Mouse (Mus musculus): ENCODE data around the gene Rad51b. TPM values are rescaled to one million over a fixed set of nuclear protein-coding genes. Genes with fewer than 3 reads are reported as not detected.
"Not testable (repeated sequence)": the region's sequence is repeated elsewhere in the genome, so short reads cannot be mapped to it uniquely, and the experiment has no call there.

Gene Rad51b
- polyA plus RNA-seq, 1 experiment from 2014 or later, result 7.8 TPM

DNA sequence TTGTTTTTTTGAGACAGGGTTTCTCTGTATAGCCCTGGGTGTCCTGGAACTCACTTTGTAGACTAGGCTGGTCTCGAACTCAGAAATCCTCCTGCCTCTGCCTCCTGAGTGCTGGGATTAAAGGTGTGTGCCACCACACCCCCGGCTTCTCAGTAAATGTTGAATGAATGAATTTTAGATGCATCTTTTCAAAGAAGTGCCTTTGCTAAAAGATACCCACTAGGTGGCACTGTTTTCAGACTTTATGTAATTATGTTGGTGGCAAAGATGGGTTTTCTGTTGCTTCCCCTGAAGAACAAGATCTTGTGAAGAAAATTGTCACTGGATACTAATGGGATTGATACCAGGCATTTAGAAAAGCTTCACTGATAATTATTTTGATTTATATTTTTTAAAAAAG, 25.5 kb downstream of the Rad51b start:
- not testable (repeated sequence) for H3K27me3 ChIP-seq (ENCODE audit: control insufficient read depth, insufficient read depth, low read length); H3K4me2 ChIP-seq (ENCODE audit: low read depth, low read length); H3K4me1 ChIP-seq (ENCODE audit: control insufficient read depth, insufficient read depth, low read length); H3K9ac ChIP-seq (ENCODE audit: low read length); H3K9me3 ChIP-seq (replicated peaks; ENCODE audit: control insufficient read depth, low read length); H3K4me3 ChIP-seq (replicated peaks; ENCODE audit: low read length); H3K36me3 ChIP-seq (ENCODE audit: control insufficient read depth, insufficient read depth, low read length); ATAC-seq (ENCODE audit: insufficient read depth, low FRiP score); H3K27ac ChIP-seq (ENCODE audit: low read length)
- WGBS, result 69% methylated on average over 2 of the region's 2 CpGs

- no peaks in the 10 kb centered on the region for H3K36me3 ChIP-seq (ENCODE audit: control insufficient read depth, insufficient read depth, low read length)
- no peaks in the 10 kb centered on the region for H3K9me3 ChIP-seq (replicated peaks; ENCODE audit: control insufficient read depth, low read length)
- H3K27me3 ChIP-seq (ENCODE audit: control insufficient read depth, insufficient read depth, low read length), result no peaks in the 10 kb centered on the region
- no peak overlapping the region for H3K4me3 ChIP-seq (replicated peaks; ENCODE audit: low read length)
- H3K9ac ChIP-seq (ENCODE audit: low read length), result no peak overlapping the region
- 39% methylated on average over 2 of the region's 2 CpGs for WGBS
- no peak overlapping the region for H3K4me2 ChIP-seq (ENCODE audit: low read depth, low read length)
- no peak overlapping the region for H3K27ac ChIP-seq (ENCODE audit: low read length)
- no peak for ATAC-seq (ENCODE audit: insufficient read depth, low FRiP score)
- no peaks in the 10 kb centered on the region for H3K4me1 ChIP-seq (ENCODE audit: control insufficient read depth, insufficient read depth, low read length)
These were observed 29.2 kb downstream of the Rad51b start for GRCm38 (mm10) chr12:79326236-79326635.

- no peak for ATAC-seq (ENCODE audit: insufficient read depth, low FRiP score)
- WGBS, result 38% methylated on average over 2 of the region's 2 CpGs
- H3K27ac ChIP-seq (ENCODE audit: low read length), result no peak overlapping the region
These were observed 29.7 kb downstream of the Rad51b start for GRCm38 (mm10) chr12:79326745-79327144.

DNA sequence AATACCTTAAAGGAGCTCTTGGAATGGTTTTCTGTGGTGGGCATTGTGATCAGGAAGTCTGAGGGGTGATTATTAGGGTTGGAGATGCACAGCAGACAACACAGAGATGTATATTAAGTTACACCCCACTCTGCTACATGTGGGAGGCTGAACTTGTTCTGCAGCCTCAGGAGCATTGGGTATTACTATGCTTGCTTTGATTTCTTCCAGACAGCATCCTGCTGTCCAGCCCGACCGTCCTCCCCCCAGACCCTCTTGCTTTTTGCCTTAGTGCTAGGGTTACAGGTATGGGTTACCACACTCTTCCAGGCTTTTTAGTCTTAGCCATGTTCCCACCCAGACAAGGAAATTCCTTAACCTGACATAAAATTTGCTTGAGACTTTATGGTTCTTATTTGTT, 30.8 kb downstream of the Rad51b start:
- Histone ChIP-seq H3K27me3 (ENCODE audit: control insufficient read depth, insufficient read depth, low read length) (no peaks in the 10 kb centered on the region), H3K36me3 (ENCODE audit: control insufficient read depth, insufficient read depth, low read length) (no peaks in the 10 kb centered on the region), H3K4me2 (ENCODE audit: low read depth, low read length) (no peak overlapping the region), H3K4me3 (replicated peaks; ENCODE audit: low read length) (no peak overlapping the region), H3K27ac (ENCODE audit: low read length) (peak overlapping the region; percentile 14; the same call in 1 of the 2 replicates), H3K9me3 (replicated peaks; ENCODE audit: control insufficient read depth, low read length) (no peaks in the 10 kb centered on the region), H3K4me1 (ENCODE audit: control insufficient read depth, insufficient read depth, low read length) (no peaks in the 10 kb centered on the region), H3K9ac (ENCODE audit: low read length) (no peak overlapping the region)
- no peak for ATAC-seq (ENCODE audit: insufficient read depth, low FRiP score)
- 74% methylated on average over 2 of the region's 2 CpGs for WGBS

More at GRCm38 (mm10) chr12:79326745-79327144, 29.7 kb downstream of the Rad51b start:
- H3K4me3 ChIP-seq (replicated peaks; ENCODE audit: low read length), result no peak overlapping the region
- no peaks in the 10 kb centered on the region for H3K27me3 ChIP-seq (ENCODE audit: control insufficient read depth, insufficient read depth, low read length)
- H3K9me3 ChIP-seq (replicated peaks; ENCODE audit: control insufficient read depth, low read length), result no peaks in the 10 kb centered on the region
- no peaks in the 10 kb centered on the region for H3K4me1 ChIP-seq (ENCODE audit: control insufficient read depth, insufficient read depth, low read length)
- H3K36me3 ChIP-seq (ENCODE audit: control insufficient read depth, insufficient read depth, low read length), result no peaks in the 10 kb centered on the region
- no peak overlapping the region for H3K9ac ChIP-seq (ENCODE audit: low read length)
- H3K4me2 ChIP-seq (ENCODE audit: low read depth, low read length), result no peak overlapping the region

GRCm38 (mm10) chr12:79330571-79330970, 33.5 kb downstream of the Rad51b start:
- H3K9me3 ChIP-seq (replicated peaks; ENCODE audit: control insufficient read depth, low read length), result peaks cover 12% of the 10 kb centered on the region
- WGBS, result 67% methylated on average over 2 of the region's 2 CpGs
- no peak overlapping the region for H3K4me2 ChIP-seq (ENCODE audit: low read depth, low read length)
- H3K4me1 ChIP-seq (ENCODE audit: control insufficient read depth, insufficient read depth, low read length), result no peaks in the 10 kb centered on the region
- H3K27ac ChIP-seq (ENCODE audit: low read length), result no peak overlapping the region
- H3K27me3 ChIP-seq (ENCODE audit: control insufficient read depth, insufficient read depth, low read length), result no peaks in the 10 kb centered on the region
- no peak overlapping the region for H3K4me3 ChIP-seq (replicated peaks; ENCODE audit: low read length)
- ATAC-seq (ENCODE audit: insufficient read depth, low FRiP score), result no peak; the same call in 1 of the 2 replicates
- H3K36me3 ChIP-seq (ENCODE audit: control insufficient read depth, insufficient read depth, low read length), result peaks cover 10% of the 10 kb centered on the region
- H3K9ac ChIP-seq (ENCODE audit: low read length), result no peak overlapping the region

DNA sequence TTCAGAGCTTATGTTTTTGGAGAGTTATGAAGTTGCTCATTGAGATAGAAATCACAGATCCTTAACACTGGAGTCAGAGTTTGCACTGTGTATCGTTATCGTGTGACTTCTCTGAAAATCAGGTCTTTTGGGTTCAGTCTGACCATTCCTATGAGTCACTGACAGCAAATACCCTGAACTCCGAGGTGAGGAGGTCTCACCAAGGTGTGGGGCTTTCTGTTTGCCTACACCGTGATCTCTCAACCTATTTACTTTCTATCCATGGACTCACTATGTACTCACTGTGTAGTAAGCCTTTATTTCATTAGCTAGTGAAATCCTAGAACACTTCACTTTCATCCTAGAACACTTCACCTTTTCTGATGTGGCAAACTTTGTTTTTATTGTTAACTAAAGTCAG, 34.6 kb downstream of the Rad51b start:
- H3K27me3 ChIP-seq (ENCODE audit: control insufficient read depth, insufficient read depth, low read length), result no peaks in the 10 kb centered on the region
- WGBS, result 65% methylated on average over 4 of the region's 4 CpGs

DNA sequence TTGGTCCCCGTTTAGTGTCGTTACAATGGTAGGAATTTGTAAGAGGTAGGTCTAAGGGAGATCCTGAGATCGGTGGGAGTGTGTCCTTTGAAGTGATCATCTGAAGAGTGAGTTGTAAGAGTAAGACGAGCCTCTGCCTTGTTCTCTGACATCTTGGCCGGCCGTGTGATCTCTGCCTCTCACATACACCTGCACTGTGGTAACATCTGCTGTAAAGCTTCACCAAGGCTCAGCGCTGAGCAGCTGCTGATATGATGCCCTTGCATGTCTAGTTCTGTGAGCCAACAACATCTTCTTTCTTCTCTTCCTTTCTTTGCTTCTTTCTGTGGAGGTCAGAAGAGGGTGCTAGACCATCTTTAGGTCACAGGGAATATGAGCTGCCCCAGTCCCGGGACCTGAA, 41.7 kb downstream of the Rad51b start:
- Histone ChIP-seq H3K4me1 (ENCODE audit: control insufficient read depth, insufficient read depth, low read length) (peaks cover 8% of the 10 kb centered on the region; the same call in 1 of the 2 replicates), H3K4me2 (ENCODE audit: low read depth, low read length) (no peak overlapping the region), H3K9ac (ENCODE audit: low read length) (no peak overlapping the region), H3K27me3 (ENCODE audit: control insufficient read depth, insufficient read depth, low read length) (no peaks in the 10 kb centered on the region), H3K4me3 (replicated peaks; ENCODE audit: low read length) (no peak overlapping the region), H3K9me3 (replicated peaks; ENCODE audit: control insufficient read depth, low read length) (peaks cover 11% of the 10 kb centered on the region), H3K36me3 (ENCODE audit: control insufficient read depth, insufficient read depth, low read length) (peaks cover 9% of the 10 kb centered on the region), H3K27ac (ENCODE audit: low read length) (no peak overlapping the region)
- ATAC-seq (ENCODE audit: insufficient read depth, low FRiP score), result no peak
- 90% methylated on average over 8 of the region's 8 CpGs for whole genome bisulfite sequencing

More for the DNA sequence above, 34.6 kb downstream of the Rad51b start:
- Histone ChIP-seq H3K9ac (ENCODE audit: low read length) (no peak overlapping the region), H3K36me3 (ENCODE audit: control insufficient read depth, insufficient read depth, low read length) (peaks cover 10% of the 10 kb centered on the region), H3K4me3 (replicated peaks; ENCODE audit: low read length) (no peak overlapping the region), H3K4me2 (ENCODE audit: low read depth, low read length) (no peak overlapping the region), H3K27ac (ENCODE audit: low read length) (no peak overlapping the region), H3K9me3 (replicated peaks; ENCODE audit: control insufficient read depth, low read length) (peaks cover 12% of the 10 kb centered on the region), H3K4me1 (ENCODE audit: control insufficient read depth, insufficient read depth, low read length) (no peaks in the 10 kb centered on the region)
- ATAC-seq (ENCODE audit: insufficient read depth, low FRiP score), result no peak

DNA sequence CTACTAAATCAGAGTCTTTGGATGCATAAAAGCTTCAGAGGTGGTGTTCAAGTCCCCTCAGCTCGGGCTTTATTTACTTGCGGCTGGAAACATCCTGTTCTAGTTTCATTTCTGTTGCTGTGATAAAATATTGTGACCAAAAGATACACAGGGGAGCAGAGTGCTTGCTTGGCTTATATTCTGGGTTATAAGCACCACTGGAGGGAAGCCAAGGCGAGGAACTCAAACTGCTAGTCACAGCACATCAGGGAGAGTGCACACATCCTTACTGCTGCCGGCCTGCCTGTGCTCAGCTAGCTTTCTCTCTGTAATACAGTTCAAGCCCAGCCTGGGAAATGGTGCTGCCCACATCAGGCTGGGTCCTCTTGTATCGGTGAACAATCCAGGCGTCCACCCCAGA, 43.4 kb downstream of the Rad51b start:
- Histone ChIP-seq H3K4me3 (replicated peaks; ENCODE audit: low read length) (no peak overlapping the region), H3K27ac (ENCODE audit: low read length) (peak overlapping the region; percentile 50; the same call in 1 of the 2 replicates), H3K27me3 (ENCODE audit: control insufficient read depth, insufficient read depth, low read length) (no peaks in the 10 kb centered on the region), H3K4me1 (ENCODE audit: control insufficient read depth, insufficient read depth, low read length) (peaks cover 8% of the 10 kb centered on the region; the same call in 1 of the 2 replicates), H3K36me3 (ENCODE audit: control insufficient read depth, insufficient read depth, low read length) (no peaks in the 10 kb centered on the region), H3K9ac (ENCODE audit: low read length) (no peak overlapping the region), H3K4me2 (ENCODE audit: low read depth, low read length) (no peak overlapping the region), H3K9me3 (replicated peaks; ENCODE audit: control insufficient read depth, low read length) (no peaks in the 10 kb centered on the region)
- 64% methylated on average over 6 of the region's 6 CpGs for WGBS
- peak; percentile 60; the same call in 1 of the 2 replicates for ATAC-seq (ENCODE audit: insufficient read depth, low FRiP score)

DNA sequence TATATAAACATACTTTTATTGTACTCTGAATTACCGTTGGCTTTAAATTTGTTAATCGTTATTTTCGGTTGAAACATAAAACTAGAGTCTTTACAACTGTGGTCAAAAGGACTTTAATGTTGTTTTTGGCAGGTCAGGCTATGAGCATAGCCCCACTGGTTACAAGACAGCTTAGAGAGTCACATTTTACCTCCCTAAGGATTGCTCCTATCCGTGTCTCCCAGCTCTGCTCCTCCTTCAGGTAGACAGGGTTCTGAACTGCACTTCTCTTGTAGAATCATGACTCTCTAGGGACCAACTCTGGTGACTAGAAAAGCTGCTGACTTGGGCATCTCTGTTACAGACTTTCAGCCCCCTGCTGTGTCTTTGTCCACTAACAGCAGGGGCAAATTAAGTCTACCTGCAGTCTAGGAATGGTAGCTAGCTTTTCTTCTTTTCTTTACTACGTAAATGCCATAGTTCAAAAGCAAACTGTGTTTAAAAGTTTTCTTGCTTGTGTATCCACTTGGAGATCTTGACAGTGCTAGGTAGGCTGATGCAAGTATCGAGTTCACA, 44.3 kb downstream of the Rad51b start:
- 66% methylated on average over 6 of the region's 6 CpGs for WGBS
- ATAC-seq (ENCODE audit: insufficient read depth, low FRiP score), result no peak
- Histone ChIP-seq H3K4me3 (replicated peaks; ENCODE audit: low read length) (no peak overlapping the region), H3K9ac (ENCODE audit: low read length) (no peak overlapping the region), H3K36me3 (ENCODE audit: control insufficient read depth, insufficient read depth, low read length) (no peaks in the 10 kb centered on the region), H3K27me3 (ENCODE audit: control insufficient read depth, insufficient read depth, low read length) (no peaks in the 10 kb centered on the region), H3K4me2 (ENCODE audit: low read depth, low read length) (no peak overlapping the region), H3K4me1 (ENCODE audit: control insufficient read depth, insufficient read depth, low read length) (peaks cover 8% of the 10 kb centered on the region; the same call in 1 of the 2 replicates), H3K9me3 (replicated peaks; ENCODE audit: control insufficient read depth, low read length) (no peaks in the 10 kb centered on the region), H3K27ac (ENCODE audit: low read length) (no peak overlapping the region)
